Mouse (Mus musculus) embryonic facial prominence, embryonic 11.5 days (tissue): ENCODE data around the gene Neo1. TPM values are rescaled to one million over a fixed set of nuclear protein-coding genes. Genes with fewer than 3 reads are reported as not detected.

Experiments
- ATAC-seq: fragments of 200-750 bp; cut with Nextera tagmentation; replicated peaks from 2 replicates; pipeline ENCODE4 v1.8.0; 2017; ENCODE audit warnings: low read depth; ENCODE audit not compliant: insufficient number of reproducible peaks, low FRiP score, low TSS enrichment
- DNase-seq: peaks from one replicate; pipeline ENCODE4 v3.0.0-alpha.2; 2015; ENCODE audit warnings: low spot score
- H3K27ac ChIP-seq: fragments of 300-500 bp; sonication (generic); replicated peaks from 2 replicates; pipeline ENCODE4 v1.5.1; 2014; ENCODE audit warnings: mild to moderate bottlenecking, low read depth, low read length, control low read depth
- H3K27me3 ChIP-seq: fragments of 300-500 bp; sonication (generic); 2 replicates; pipeline ENCODE4 v1.6.1; 2014; ENCODE audit warnings: mild to moderate bottlenecking, low read length, moderate library complexity, mixed read lengths; ENCODE audit not compliant: control insufficient read depth, insufficient read depth
- H3K36me3 ChIP-seq: fragments of 300-500 bp; sonication (generic); replicated peaks from 2 replicates; pipeline ENCODE4 v1.6.1; 2014; ENCODE audit warnings: low read depth, mild to moderate bottlenecking, low read length, moderate library complexity, mixed read lengths; ENCODE audit not compliant: control insufficient read depth, insufficient read depth
- H3K4me1 ChIP-seq: fragments of 300-500 bp; sonication (generic); 2 replicates; pipeline ENCODE4 v1.6.1; 2014; ENCODE audit warnings: low read length, mixed read lengths; ENCODE audit not compliant: control insufficient read depth, insufficient read depth
- H3K4me2 ChIP-seq: fragments of 300-500 bp; sonication (generic); 2 replicates; pipeline ENCODE4 v1.6.1; 2014; ENCODE audit warnings: low read depth, mild to moderate bottlenecking, control low read depth, low read length, moderate library complexity
- H3K4me3 ChIP-seq: fragments of 300-500 bp; sonication (generic); 2 replicates; pipeline ENCODE4 v1.5.1; 2014; ENCODE audit warnings: low read depth, low read length, control low read depth
- H3K9ac ChIP-seq: fragments of 300-500 bp; sonication (generic); replicated peaks from 2 replicates; pipeline ENCODE4 v1.6.1; 2014; ENCODE audit warnings: mild to moderate bottlenecking, control low read depth, low read length
- H3K9me3 ChIP-seq: fragments of 300-500 bp; sonication (generic); replicated peaks from 2 replicates; pipeline ENCODE4 v1.6.1; 2016; ENCODE audit warnings: mild to moderate bottlenecking, low read length, inconsistent platforms, mixed read lengths; ENCODE audit not compliant: control insufficient read depth
- WGBS: fragments of 180-500 bp; shearing (Covaris S2); extraction: QIAGEN DNeasy Blood & Tissue Kit; methylation state at CpG from one replicate; pipeline ENCODE4 v1.1.7; 2014; 5-methylcytosine and 5-hydroxymethylcytosine counted together
- polyA plus RNA-seq: library from polyadenylated mRNA; unstranded; fragments of >200 nt; fragmentation: Nextera tagmentation; extraction: Ambion mirVana; gene quantifications from 2 replicates; pipeline ENCODE4 v1.2.1, GENCODE M21; 2014

Gene Neo1
- polyA plus RNA-seq, 1 experiment from 2014 or later, result 43.6 TPM

GRCm38 (mm10) chr9:58890893-58891292, 145.3 kb downstream of the Neo1 start:
- Histone ChIP-seq H3K9me3 (no peaks in the 10 kb centered on the region), H3K4me3 (no peak overlapping the region), H3K27me3 (no peaks in the 10 kb centered on the region), H3K4me1 (no peaks in the 10 kb centered on the region), H3K4me2 (no peak overlapping the region), H3K9ac (no peak overlapping the region), H3K27ac (no peak overlapping the region), H3K36me3 (peaks cover 5% of the 10 kb centered on the region)
- ATAC-seq, result no peak
- 91% methylated on average over 8 of the region's 8 CpGs for WGBS
- DNase-seq, result no peak

GRCm38 (mm10) chr9:58889782-58890448, 146.3 kb downstream of the Neo1 start:
- H3K27ac ChIP-seq, result no peak overlapping the region
- no peak overlapping the region for H3K4me3 ChIP-seq
- 91% methylated on average over 12 of the region's 12 CpGs for whole genome bisulfite sequencing
- no peaks in the 10 kb centered on the region for H3K9me3 ChIP-seq
- H3K9ac ChIP-seq, result no peak overlapping the region
- H3K36me3 ChIP-seq, result peaks cover 5% of the 10 kb centered on the region
- no peak for DNase-seq
- no peak for ATAC-seq
- no peaks in the 10 kb centered on the region for H3K27me3 ChIP-seq
- no peaks in the 10 kb centered on the region for H3K4me1 ChIP-seq
- no peak overlapping the region for H3K4me2 ChIP-seq

- Histone ChIP-seq H3K9ac (no peak overlapping the region), H3K27me3 (no peaks in the 10 kb centered on the region), H3K27ac (no peak overlapping the region), H3K4me1 (no peaks in the 10 kb centered on the region), H3K4me3 (no peak overlapping the region), H3K9me3 (no peaks in the 10 kb centered on the region), H3K4me2 (no peak overlapping the region), H3K36me3 (peaks cover 3% of the 10 kb centered on the region; the same call in 1 of the 2 replicates)
- 79% methylated on average over 1 of the region's 1 CpGs for WGBS
- DNase-seq, result no peak
- ATAC-seq, result no peak
These were observed 153.6 kb downstream of the Neo1 start for GRCm38 (mm10) chr9:58882686-58883085.

- peaks cover 3% of the 10 kb centered on the region; the same call in 1 of the 2 replicates for H3K36me3 ChIP-seq
- no peak overlapping the region; the same call in 1 of the 2 replicates for H3K27ac ChIP-seq
- no peak overlapping the region for H3K4me3 ChIP-seq
- WGBS, result 93% methylated on average over 1 of the region's 1 CpGs
- ATAC-seq (no peak), DNase-seq (no peak)
- no peaks in the 10 kb centered on the region for H3K9me3 ChIP-seq
- no peak overlapping the region for H3K9ac ChIP-seq
- no peaks in the 10 kb centered on the region for H3K4me1 ChIP-seq
- H3K4me2 ChIP-seq, result no peak overlapping the region
- no peaks in the 10 kb centered on the region for H3K27me3 ChIP-seq
These were observed 156.4 kb downstream of the Neo1 start for GRCm38 (mm10) chr9:58879836-58880235.

- no peak overlapping the region for H3K9ac ChIP-seq
- H3K27me3 ChIP-seq, result no peaks in the 10 kb centered on the region
- no peak for ATAC-seq
- no peaks in the 10 kb centered on the region for H3K9me3 ChIP-seq
- no peaks in the 10 kb centered on the region for H3K4me1 ChIP-seq
- H3K4me3 ChIP-seq, result no peak overlapping the region
- H3K36me3 ChIP-seq, result peaks cover 3% of the 10 kb centered on the region; the same call in 1 of the 2 replicates
- DNase-seq, result no peak
- H3K4me2 ChIP-seq, result no peak overlapping the region
- no peak overlapping the region for H3K27ac ChIP-seq
- 88% methylated on average over 6 of the region's 6 CpGs for WGBS
These were observed 159.2 kb downstream of the Neo1 start for GRCm38 (mm10) chr9:58876946-58877625.

GRCm38 (mm10) chr9:58875439-58875838, 160.8 kb downstream of the Neo1 start:
- H3K27ac ChIP-seq, result no peak overlapping the region
- no peaks in the 10 kb centered on the region for H3K4me1 ChIP-seq
- H3K4me3 ChIP-seq, result no peak overlapping the region
- H3K36me3 ChIP-seq, result peaks cover 1% of the 10 kb centered on the region; the same call in 1 of the 2 replicates
- no peak overlapping the region for H3K9ac ChIP-seq
- DNase-seq (no peak), ATAC-seq (no peak)
- 91% methylated on average over 6 of the region's 6 CpGs for WGBS
- H3K27me3 ChIP-seq, result no peaks in the 10 kb centered on the region
- no peaks in the 10 kb centered on the region for H3K9me3 ChIP-seq
- no peak overlapping the region for H3K4me2 ChIP-seq

GRCm38 (mm10) chr9:58874354-58874753, 161.9 kb downstream of the Neo1 start:
- WGBS, result 81% methylated on average over 4 of the region's 4 CpGs
- DNase-seq, result no peak
- no peaks in the 10 kb centered on the region; the same call in 1 of the 2 replicates for H3K36me3 ChIP-seq

More at GRCm38 (mm10) chr9:58874354-58874753, 161.9 kb downstream of the Neo1 start:
- Histone ChIP-seq H3K4me3 (no peak overlapping the region), H3K27ac (no peak overlapping the region), H3K4me2 (no peak overlapping the region), H3K27me3 (no peaks in the 10 kb centered on the region), H3K9me3 (no peaks in the 10 kb centered on the region), H3K4me1 (no peaks in the 10 kb centered on the region), H3K9ac (no peak overlapping the region)
- no peak for ATAC-seq
